Mouse (Mus musculus) bone marrow macrophage, adult 2 months (primary cell): Measurements from ENCODE around the gene Cdc42ep5. TPM values are rescaled to one million over a fixed set of nuclear protein-coding genes. Genes with fewer than 3 reads are reported as not detected.

Experiments used
- H3K27ac ChIP-seq: 2 replicates; pipeline ENCODE4 v1.5.1; 2012; ENCODE audit warnings: low read depth, low read length; ENCODE audit not compliant: insufficient read depth
- H3K4me1 ChIP-seq: 2 replicates; pipeline ENCODE4 v1.6.1; 2012; ENCODE audit warnings: low read length; ENCODE audit not compliant: control insufficient read depth, insufficient read depth
- H3K4me3 ChIP-seq: 2 replicates; pipeline ENCODE4 v1.5.1; 2012; ENCODE audit warnings: mild to moderate bottlenecking, low read length, moderate library complexity; ENCODE audit not compliant: insufficient read depth
- CTCF ChIP-seq: IDR thresholded peaks from 2 replicates; pipeline ENCODE4 v1.5.1; 2012; ENCODE audit warnings: low read depth, mild to moderate bottlenecking, low read length, moderate library complexity
- POLR2A ChIP-seq: IDR thresholded peaks from 2 replicates; pipeline ENCODE4 v1.6.1; 2012; ENCODE audit warnings: mild to moderate bottlenecking, low read depth, low read length, borderline replicate concordance
- polyA plus RNA-seq: library from polyadenylated mRNA; stranded (reverse); fragments of >200 nt; gene quantifications from 2 replicates; pipeline ENCODE4 v1.2.4, GENCODE M21; 2012; ENCODE audit not compliant: missing spikeins, insufficient read depth, insufficient read length

Gene Cdc42ep5
- polyA plus RNA-seq, 1 experiment = not detected

- Histone ChIP-seq H3K4me1 (peaks cover 18% of the 10 kb centered on the region), H3K4me3 (peak overlapping the region; percentile 95), H3K27ac (no peak overlapping the region)
- TF ChIP-seq POLR2A = no peak
- TF ChIP-seq CTCF = no peak
Observed at GRCm38 (mm10) chr7:4138181-4138580, 26.5 kb downstream of the Cdc42ep5 start.

GRCm38 (mm10) chr7:4137746-4138145 is 26.9 kb downstream of the Cdc42ep5 start:
- TF ChIP-seq CTCF (no peak), POLR2A (no peak)
- Histone ChIP-seq H3K27ac (no peak overlapping the region), H3K4me1 (peaks cover 18% of the 10 kb centered on the region), H3K4me3 (peak overlapping the region; percentile 95)

GRCm38 (mm10) chr7:4136771-4137531 is 27.7 kb downstream of the Cdc42ep5 start, which contains the start of gene Leng8:
TSS of gene Leng8 (plus strand) at chr7:4137039.
- peaks cover 18% of the 10 kb centered on the region for H3K4me1 ChIP-seq
- peak; percentile 43; the same call in 1 of the 2 replicates for TF ChIP-seq POLR2A
- no peak for TF ChIP-seq CTCF
- H3K4me3 ChIP-seq = peak within 1 kb of the TSS; percentile 95
- H3K27ac ChIP-seq = peak within 1 kb of the TSS; percentile 90

- H3K4me1 ChIP-seq = peaks cover 18% of the 10 kb centered on the region
- TF ChIP-seq POLR2A = no peak
- TF ChIP-seq CTCF = no peak
- peak overlapping the region; percentile 94 for H3K4me3 ChIP-seq
- peak overlapping the region; percentile 27 for H3K27ac ChIP-seq
Observed at GRCm38 (mm10) chr7:4136404-4136770, 28.3 kb downstream of the Cdc42ep5 start.

- Histone ChIP-seq H3K27ac (no peak overlapping the region), H3K4me3 (no peak overlapping the region), H3K4me1 (peaks cover 22% of the 10 kb centered on the region)
- no peak for TF ChIP-seq POLR2A
- TF ChIP-seq CTCF = no peak
Observed at GRCm38 (mm10) chr7:4134911-4135310, 29.7 kb downstream of the Cdc42ep5 start.

GRCm38 (mm10) chr7:4132998-4133397 is 31.7 kb downstream of the Cdc42ep5 start:
- Histone ChIP-seq H3K27ac (no peak overlapping the region), H3K4me1 (peaks cover 19% of the 10 kb centered on the region), H3K4me3 (no peak overlapping the region)
- TF ChIP-seq POLR2A (no peak), CTCF (no peak)

- Histone ChIP-seq H3K4me1 (peaks cover 17% of the 10 kb centered on the region), H3K4me3 (no peak overlapping the region), H3K27ac (no peak overlapping the region)
- TF ChIP-seq CTCF (no peak), POLR2A (no peak)
Observed at GRCm38 (mm10) chr7:4132581-4132980, 32.1 kb downstream of the Cdc42ep5 start.

GRCm38 (mm10) chr7:4131964-4132363 is 32.7 kb downstream of the Cdc42ep5 start:
- Histone ChIP-seq H3K27ac (no peak overlapping the region), H3K4me1 (peaks cover 17% of the 10 kb centered on the region), H3K4me3 (no peak overlapping the region)
- no peak for TF ChIP-seq CTCF
- TF ChIP-seq POLR2A = no peak

- TF ChIP-seq CTCF (peak; percentile 83), POLR2A (no peak)
- Histone ChIP-seq H3K4me3 (no peak overlapping the region), H3K27ac (no peak overlapping the region), H3K4me1 (peaks cover 17% of the 10 kb centered on the region)
Observed at GRCm38 (mm10) chr7:4130686-4131452, 33.8 kb downstream of the Cdc42ep5 start.

- no peak overlapping the region for H3K4me3 ChIP-seq
- TF ChIP-seq POLR2A (no peak), CTCF (no peak)
- peaks cover 6% of the 10 kb centered on the region for H3K4me1 ChIP-seq
- no peak overlapping the region for H3K27ac ChIP-seq
Observed at GRCm38 (mm10) chr7:4128860-4129259, 35.8 kb downstream of the Cdc42ep5 start.
